Mouse (Mus musculus): Measurements from ENCODE around the gene Uggt1.

DNA sequence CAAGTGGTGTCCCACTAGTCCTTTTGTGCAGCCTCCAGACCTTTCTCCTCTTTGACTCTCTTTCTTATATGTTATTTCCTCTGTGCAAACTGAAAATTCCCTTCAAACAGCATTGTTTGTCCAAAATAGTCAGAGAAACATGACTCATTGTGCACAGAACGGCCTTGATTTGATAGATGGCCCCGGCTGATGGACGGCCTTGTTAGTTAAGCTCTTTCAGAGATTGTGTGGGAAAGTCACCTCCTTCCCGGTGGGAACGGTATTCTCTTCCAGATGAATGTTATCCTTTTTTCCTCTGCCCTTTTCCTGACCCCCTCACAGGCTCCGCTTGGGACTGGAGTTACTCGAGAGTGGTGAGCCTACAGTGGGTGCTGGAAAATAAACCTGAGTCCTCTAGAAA, 119.4 kb downstream of the Uggt1 start:
- TF ChIP-seq CTCF (IDR thresholded peaks at IDR 0.05; ENCODE audit: extremely low read depth, insufficient read length, insufficient replicate concordance, low read depth, low read length): no peak
- no peak for TF ChIP-seq POLR2A (IDR thresholded peaks at IDR 0.05; ENCODE audit: low read depth, low read length)

Measured in small intestine, adult 2 months (tissue).